Mouse (Mus musculus) heart, adult 9 months (tissue): ENCODE measurements at regions not wholly inside any gene's neighbourhood (a gene's known extent, or its start where the extent isn't known, plus 50 kb on each side); places are given as distances from the start of the nearest gene placed in this dataset.

ENCODE experiments used
- DNase-seq, 2 experiments: peaks; one replicate each; pipeline ENCODE4 v3.0.0; 2022; ENCODE audit warnings: low spot score in 2 of 2

DNA sequence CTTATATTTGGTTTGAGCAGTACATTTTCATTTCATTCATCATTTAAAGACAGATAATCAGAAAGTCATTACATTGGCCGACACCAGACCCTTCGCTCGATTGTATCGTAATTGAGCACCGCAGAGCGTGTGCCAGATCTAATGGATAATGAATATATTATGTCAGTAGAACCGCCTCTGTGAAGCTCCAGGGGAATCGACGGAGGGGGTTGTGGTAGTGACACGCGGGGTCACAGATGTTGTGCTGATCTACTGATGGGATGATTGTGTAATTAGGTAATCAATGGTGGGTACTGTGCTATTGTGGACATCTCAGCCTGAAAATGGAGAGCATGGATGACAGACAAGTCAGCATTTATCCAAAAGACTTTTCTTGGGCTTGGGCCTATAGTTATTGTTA lies 414.3 kb upstream of the Tenm2 start:
- DNase-seq = no peak

- DNase-seq = no peak
Measured at GRCm38 (mm10) chr11:37623290-37623689, 387.5 kb upstream of the Tenm2 start.

GRCm38 (mm10) chr11:37600533-37600932 lies 364.8 kb upstream of the Tenm2 start:
- no peak for DNase-seq

- DNase-seq = no peak
Measured at GRCm38 (mm10) chr11:37582236-37582635, 346.5 kb upstream of the Tenm2 start.

GRCm38 (mm10) chr11:37533624-37534023 lies 297.9 kb upstream of the Tenm2 start:
- no peak for DNase-seq

- DNase-seq = peak; percentile 42 to 65
Measured at GRCm38 (mm10) chr11:37532476-37532875, 296.7 kb upstream of the Tenm2 start.

GRCm38 (mm10) chr11:37498463-37499015 lies 262.8 kb upstream of the Tenm2 start:
- no peak for DNase-seq

DNA sequence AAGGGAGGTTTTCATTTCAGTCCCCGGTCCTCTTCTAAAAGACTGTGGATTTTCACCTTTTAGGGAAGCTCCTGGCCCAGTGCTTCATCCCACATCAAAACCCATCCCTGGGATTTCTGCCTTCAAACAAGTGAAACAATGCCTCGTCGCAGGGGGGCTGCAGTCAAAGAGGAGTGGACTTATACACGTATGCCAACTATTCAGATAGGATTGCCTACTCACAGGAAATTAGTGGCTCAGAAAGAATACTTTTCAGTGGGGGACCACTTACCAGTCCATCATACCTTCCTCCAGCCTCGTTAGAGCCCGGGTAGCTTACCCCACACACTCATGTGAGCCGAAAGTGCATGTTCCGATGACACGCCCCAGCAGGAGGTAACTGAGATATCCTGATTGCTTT lies 262.1 kb upstream of the Tenm2 start:
- DNase-seq = no peak

- no peak for DNase-seq
Measured at GRCm38 (mm10) chr11:37480236-37480635, 244.5 kb upstream of the Tenm2 start.

- DNase-seq = no peak
Measured at GRCm38 (mm10) chr11:37478970-37479482, 243.3 kb upstream of the Tenm2 start.

DNA sequence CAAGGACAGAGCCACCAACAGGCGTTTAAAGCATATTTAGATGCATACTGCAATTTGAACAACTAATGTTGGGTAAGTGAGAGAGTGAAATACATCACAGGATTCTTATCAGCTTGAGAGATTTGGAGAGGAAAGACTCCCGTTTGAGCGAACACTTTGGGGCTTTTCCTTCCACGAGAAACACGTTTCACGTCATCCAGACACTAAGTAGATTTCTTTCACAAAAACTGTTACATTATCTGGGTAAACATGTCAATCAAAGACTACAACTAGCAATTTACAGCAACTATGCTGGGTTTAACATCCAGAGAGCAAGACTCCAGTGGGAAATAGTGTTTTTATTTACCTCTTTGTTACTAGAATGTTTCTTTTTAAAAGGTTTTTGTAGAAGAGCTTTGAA lies 238.3 kb upstream of the Tenm2 start:
- DNase-seq = no peak

DNA sequence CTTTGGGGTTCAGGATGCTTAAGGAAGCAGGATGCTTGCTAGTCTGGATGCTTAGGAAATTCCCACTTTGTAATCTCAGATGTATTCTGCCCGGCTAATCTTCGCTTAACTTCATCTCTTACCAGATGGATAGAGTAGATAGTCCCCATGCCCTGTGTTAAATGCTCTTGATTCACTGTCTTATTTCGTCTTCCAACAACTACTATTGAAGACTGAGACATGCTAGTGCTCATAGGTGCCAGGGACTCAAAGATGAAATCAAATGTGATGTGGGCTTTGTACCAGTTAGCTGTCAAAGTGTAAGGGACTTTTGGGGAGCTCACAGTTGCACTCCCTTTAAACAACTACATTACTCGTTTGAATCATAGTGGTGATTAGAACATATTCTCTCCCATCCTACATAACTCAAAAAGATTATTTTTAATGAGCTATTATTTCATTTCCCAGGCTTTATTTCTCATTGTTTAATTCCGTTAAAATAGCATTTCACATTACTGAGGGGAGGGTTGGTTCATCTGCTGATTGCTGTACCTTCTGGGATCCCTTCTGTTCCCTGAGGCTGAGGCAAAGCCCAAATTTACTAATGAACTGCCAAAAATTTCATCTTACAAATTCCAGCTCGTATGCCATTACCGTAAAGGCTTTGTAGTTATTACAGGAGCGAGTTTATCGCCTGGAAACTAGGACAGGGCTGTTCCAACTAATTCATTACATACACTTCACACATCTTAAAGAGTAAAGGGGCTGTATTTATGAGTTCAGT lies 228.1 kb upstream of the Tenm2 start:
- DNase-seq = no peak

DNA sequence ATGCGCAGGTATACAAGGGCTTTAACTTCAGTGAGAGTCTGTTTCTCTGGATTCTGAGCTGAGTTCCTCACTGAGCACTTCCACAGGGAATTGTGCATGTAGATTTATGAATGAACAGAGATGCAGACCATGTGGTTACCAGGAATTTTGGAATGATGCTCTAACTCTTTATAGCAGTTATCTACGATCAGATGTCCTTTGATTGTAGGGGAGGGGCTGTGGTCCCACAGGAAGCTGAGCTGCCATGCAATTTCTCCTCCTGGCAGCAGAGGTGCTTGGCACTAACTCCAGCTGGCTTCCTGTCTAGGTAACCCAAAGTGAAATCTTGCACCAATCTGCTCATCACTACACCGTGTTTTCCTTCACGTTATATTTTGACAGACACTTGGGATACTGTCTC lies 226.6 kb upstream of the Tenm2 start:
- DNase-seq = no peak

GRCm38 (mm10) chr11:37447361-37447760 lies 211.6 kb upstream of the Tenm2 start:
- DNase-seq = no peak

- DNase-seq = no peak
Measured at GRCm38 (mm10) chr11:37446626-37447025, 210.9 kb upstream of the Tenm2 start.

DNA sequence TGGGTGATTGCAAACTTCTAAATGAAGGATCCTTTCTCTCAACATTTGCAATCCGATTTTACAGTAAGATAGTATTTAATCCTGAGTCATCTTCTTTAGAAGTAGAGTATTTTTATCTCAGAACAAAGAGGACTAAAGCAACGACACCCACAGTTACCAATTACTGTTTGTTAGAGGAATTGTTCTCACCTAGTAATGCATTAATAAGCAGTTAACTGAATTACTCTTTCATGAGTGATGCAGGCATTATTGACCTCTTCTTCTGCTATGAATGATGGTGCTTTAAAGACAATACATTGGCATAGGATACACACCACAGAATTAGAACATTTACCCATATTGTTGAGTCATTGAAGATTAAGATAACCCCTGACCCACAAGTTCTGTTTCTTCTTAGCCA lies 207.0 kb upstream of the Tenm2 start:
- no peak for DNase-seq

DNA sequence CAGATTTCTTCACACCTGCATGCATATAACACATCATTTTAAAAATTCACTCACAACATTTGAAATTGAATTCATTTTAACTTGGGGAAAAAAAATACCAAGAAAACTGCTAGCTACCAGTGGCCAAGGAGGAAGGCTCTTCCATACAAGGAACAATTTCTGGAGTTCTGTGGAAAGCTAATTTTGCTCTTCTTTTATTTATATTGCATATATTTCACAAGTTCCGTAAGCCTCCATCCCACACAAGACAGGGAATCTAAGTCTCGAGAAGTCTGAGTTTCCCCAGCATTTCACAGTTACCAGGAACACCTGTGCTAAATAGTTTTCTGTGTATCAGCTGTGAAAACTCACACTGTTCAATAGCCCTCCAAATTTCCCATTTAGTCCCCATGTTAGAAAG lies 198.8 kb upstream of the Tenm2 start:
- no peak for DNase-seq

DNA sequence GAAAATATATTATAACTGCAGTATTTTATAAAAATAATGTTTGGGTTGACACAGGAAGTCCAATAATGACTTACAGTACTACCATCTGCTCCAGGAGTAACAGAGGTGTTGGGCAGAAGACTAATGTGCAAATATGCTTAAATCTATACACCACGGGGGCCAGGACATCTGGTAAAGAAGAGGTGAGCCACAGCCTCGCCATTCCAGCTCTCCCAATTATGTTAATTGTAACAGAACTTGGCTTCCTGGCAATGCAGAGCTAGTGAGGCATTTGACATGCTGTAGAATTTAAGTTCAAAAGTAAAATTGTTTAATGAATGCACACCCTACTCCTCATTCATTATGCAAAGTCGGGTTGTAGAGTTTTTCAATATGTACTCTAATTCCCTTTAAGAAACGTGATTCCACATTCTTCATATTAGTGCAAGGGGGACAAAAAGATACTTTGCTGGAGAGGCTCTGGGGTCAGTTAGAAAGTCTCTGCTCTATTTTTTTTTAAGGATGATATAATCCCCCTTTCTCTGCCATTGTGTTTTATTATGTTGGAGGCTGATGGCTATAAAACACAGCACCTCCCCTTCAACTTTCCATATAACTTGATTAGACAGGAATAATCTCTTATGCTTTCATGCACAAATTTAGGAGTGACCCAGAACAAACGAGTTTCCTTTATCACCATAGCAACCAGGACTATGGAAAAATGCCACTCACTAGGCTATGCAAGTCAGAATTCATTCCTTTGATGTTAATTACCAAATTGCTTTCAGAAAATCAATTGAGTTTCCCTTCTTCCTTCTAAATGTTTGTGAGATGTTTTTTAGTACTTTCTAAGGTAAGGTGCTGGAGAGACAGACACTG lies 188.8 kb upstream of the Tenm2 start:
- DNase-seq = no peak

- no peak for DNase-seq
Measured at GRCm38 (mm10) chr11:37412868-37413267, 177.1 kb upstream of the Tenm2 start.

DNA sequence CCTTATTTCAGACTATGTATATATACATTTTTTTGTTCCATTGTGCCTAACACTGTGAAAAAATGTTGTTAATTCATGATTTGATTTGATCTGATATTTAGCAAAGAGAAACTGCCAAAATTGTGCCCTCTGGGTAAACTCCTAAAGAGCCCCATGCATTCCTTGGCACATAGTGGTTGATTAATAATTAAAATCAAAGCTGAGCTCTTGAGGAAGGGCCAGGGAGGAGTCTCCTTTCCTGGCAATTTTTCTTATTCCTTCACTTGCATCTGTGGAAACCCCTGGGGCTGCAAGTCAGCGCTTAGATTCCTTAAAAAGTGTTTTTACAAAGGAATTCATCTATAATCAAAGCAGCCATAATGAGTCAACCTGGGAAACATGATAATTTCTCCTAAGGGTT lies 132.2 kb upstream of the Tenm2 start:
- no peak for DNase-seq

- no peak for DNase-seq
Measured at GRCm38 (mm10) chr11:37364430-37364829, 128.7 kb upstream of the Tenm2 start.

DNA sequence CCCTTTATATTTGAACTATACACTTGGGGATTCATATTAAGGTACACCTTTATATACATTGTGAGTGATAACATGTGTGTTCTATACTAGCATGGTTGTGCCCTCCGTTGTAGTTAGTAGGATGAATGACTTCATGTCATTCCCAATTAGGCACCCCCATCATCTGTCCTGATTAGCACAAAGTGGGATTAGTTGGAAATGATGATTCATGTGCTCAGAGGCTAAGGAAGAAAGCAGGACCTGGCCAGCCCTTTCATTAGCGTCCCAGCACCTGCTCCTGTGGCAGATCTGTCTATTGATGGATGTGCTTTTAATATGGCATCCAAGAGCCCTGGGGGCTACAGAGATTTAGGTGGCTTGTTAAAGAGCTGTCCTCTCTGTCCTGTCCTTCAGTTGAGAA lies 119.3 kb upstream of the Tenm2 start:
- DNase-seq = no peak

DNA sequence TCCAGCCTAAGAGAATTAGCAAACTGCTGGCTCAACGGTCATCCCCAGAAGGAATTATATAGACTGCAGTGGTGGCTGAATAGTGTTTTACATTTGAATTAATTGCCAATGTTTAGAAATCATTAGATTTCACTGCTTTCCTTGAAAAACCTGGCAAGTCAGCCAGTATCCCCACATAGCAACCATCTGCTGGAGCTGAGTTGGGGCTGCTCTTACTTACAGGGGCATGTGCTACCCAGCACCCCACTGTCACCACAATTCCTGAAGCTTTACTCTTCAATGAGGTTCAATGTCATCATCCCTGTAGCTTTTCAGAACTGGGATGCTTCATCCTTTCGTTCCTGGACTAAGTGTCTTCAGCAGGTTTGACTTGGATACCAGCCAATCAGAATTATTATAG lies 73.9 kb upstream of the Tenm2 start:
- DNase-seq = no peak
